Mouse (Mus musculus) C2C12 (cell line): ENCODE results near the gene Akirin1. TPM values are rescaled to one million over a fixed set of nuclear protein-coding genes. Genes with fewer than 3 reads are reported as not detected.

ENCODE experiments used
- H3K27me3 ChIP-seq: one replicate; pipeline ENCODE4 v1.6.1; 2011; ENCODE audit not compliant: control insufficient read depth, insufficient read depth, insufficient read length
- H3K36me3 ChIP-seq: one replicate; pipeline ENCODE4 v1.6.1; 2011; ENCODE audit not compliant: control insufficient read depth, insufficient read depth
- H3K4me3 ChIP-seq: one replicate; pipeline ENCODE4 v1.5.1; 2011; ENCODE audit warnings: mild to moderate bottlenecking, control low read depth; ENCODE audit not compliant: poor library complexity, insufficient read depth, severe bottlenecking
- H3K79me2 ChIP-seq: one replicate; pipeline ENCODE4 v1.6.1; 2011; ENCODE audit not compliant: control insufficient read depth, insufficient read depth
- H3K79me3 ChIP-seq: one replicate; pipeline ENCODE4 v1.6.1; 2011; ENCODE audit warnings: low read depth, control low read depth
- H3ac ChIP-seq: one replicate; pipeline ENCODE3; 2011; ENCODE audit warnings: low read depth; ENCODE audit not compliant: control insufficient read depth, insufficient read length
- CEBPB ChIP-seq: IDR thresholded peaks from one replicate; pipeline ENCODE4 v1.6.1; 2011; ENCODE audit warnings: low read depth, mild to moderate bottlenecking, control low read depth, moderate library complexity
- CTCF ChIP-seq: IDR thresholded peaks from one replicate; pipeline ENCODE4 v1.5.1; 2011; ENCODE audit not compliant: control insufficient read depth, insufficient read depth, insufficient read length
- FOSL1 ChIP-seq: IDR thresholded peaks from one replicate; pipeline ENCODE4 v1.8.0; 2011; ENCODE audit warnings: mild to moderate bottlenecking, low read length; ENCODE audit not compliant: poor library complexity, insufficient read depth, severe bottlenecking
- MAX ChIP-seq: IDR thresholded peaks from one replicate; pipeline ENCODE4 v1.6.1; 2011; ENCODE audit warnings: mild to moderate bottlenecking, control low read depth
- MYOD1 ChIP-seq: IDR thresholded peaks from one replicate; pipeline ENCODE4 v1.6.1; 2011; ENCODE audit warnings: low read depth; ENCODE audit not compliant: control insufficient read depth, insufficient read length
- MYOG ChIP-seq: IDR thresholded peaks from one replicate; pipeline ENCODE4 v1.6.1; 2011; ENCODE audit not compliant: control insufficient read depth, insufficient read length; ENCODE audit errors: extremely low read depth
- USF1 ChIP-seq: IDR thresholded peaks from one replicate; pipeline ENCODE4 v1.6.1; 2011; ENCODE audit warnings: low read depth, mild to moderate bottlenecking, control low read depth, moderate library complexity
- polyA plus RNA-seq: library from polyadenylated mRNA; unstranded; fragments of >200 nt; fragmentation: generic; extraction: Trizol; gene quantifications from one replicate; pipeline ENCODE4 v1.2.1, GENCODE M21; 2012; ENCODE audit warnings: missing spikeins

The Akirin1 gene
- polyA plus RNA-seq, 1 experiment, result 21.8 TPM

DNA sequence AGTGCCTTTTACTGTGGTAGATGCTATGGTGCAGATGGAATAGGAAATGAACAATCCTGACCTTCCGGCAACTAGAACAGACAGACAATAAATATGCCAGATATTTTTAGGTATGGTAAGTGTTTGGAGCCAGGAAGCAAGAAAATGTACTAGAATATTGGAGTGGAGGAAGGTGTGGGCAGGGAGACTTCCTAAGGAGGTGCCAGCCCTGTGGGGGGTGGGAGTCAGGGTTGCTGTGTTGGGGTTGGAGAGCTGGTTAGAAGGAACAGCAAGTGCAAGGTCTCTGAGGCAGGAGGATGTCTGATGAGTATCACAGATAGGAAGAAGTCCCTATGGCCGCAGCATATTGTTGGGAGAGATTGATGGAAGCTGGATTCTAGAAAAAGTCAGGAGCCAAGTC, 42.5 kb upstream of the Akirin1 start:
- no peak for TF ChIP-seq CTCF
- TF ChIP-seq MYOD1, result no peak
- no peak for TF ChIP-seq USF1
- no peak for TF ChIP-seq MAX
- TF ChIP-seq FOSL1, result no peak
- H3K4me3 ChIP-seq, result no peak overlapping the region

DNA sequence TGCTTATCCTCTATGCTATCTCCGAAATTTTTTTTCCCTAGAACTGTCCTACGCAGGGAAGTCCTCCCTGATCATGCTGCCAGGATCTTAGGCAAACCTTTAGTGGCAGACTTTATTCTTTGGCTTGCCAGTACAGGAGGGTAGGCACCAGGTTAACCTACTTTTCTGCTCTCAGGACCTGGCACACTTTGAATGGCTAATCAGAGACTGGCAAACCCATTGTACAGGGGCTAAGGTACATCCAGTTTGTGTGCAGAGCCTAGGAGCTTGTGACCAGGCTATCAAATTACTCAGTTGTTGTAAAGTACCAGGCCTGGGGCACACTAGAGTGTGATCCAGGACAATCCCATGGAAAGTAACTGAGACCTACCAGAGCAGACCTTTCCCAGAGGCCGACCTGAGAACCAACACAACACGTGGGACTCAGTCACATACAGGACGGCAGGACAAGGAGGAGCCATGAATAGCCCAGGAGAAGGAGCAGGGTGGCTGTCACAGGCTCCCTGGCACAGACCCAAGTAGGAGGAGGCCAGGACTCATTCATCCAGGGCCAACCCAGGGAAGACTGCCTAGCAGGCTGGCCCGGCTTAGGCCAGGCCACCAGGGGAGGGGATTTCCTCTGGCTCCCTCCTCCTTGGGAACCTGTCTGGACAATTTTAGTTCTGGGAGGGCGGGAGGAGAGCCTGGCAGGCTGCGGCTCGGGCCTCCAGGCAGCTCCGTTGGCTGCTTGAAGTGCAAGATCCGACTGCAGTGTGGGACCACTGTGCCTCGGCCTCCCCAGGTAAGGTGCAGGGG, 37.2 kb upstream of the Akirin1 start, which contains the start of gene Rhbdl2:
Gene Rhbdl2, plus strand, starts transcription at position 684 of the 795 bp plus-strand sequence.
- no peaks in the 10 kb centered on the region for H3K79me3 ChIP-seq
- H3K4me3 ChIP-seq, result no peak within 1 kb of the TSS
- H3K36me3 ChIP-seq, result no peaks in the 10 kb centered on the region
- H3ac ChIP-seq, result no peak within 1 kb of the TSS
- no peaks in the 10 kb centered on the region for H3K79me2 ChIP-seq
- no peak for TF ChIP-seq FOSL1
- TF ChIP-seq CEBPB, result no peak
- no peak for TF ChIP-seq CTCF
- TF ChIP-seq MYOG, result no peak
- TF ChIP-seq MYOD1, result no peak
- TF ChIP-seq USF1, result no peak
- no peak for TF ChIP-seq MAX
- H3K27me3 ChIP-seq, result no peaks in the 10 kb centered on the region

More for the DNA sequence above, 42.5 kb upstream of the Akirin1 start:
- Histone ChIP-seq H3K79me2 (no peaks in the 10 kb centered on the region), H3ac (no peak overlapping the region), H3K79me3 (no peaks in the 10 kb centered on the region), H3K27me3 (no peaks in the 10 kb centered on the region), H3K36me3 (no peaks in the 10 kb centered on the region)

DNA sequence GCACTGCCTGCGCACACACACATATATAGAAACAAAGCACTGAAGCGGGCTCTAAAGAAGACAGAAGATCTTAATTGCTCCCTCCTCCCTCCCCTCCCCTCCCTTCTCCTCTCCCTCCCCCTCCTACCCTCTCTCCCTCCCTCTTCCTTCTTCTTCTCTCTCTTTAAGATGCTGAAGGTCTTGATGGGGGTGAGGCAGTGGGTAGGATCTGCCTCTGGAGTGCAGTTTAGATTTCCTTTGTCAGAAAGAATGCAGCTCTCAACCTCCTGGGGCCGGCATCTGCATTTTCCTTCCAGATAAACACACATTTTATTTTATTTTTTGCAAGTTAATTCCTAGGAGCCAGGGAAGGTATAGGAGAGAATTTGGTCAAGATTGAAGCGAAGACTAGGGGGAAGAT, 18.1 kb upstream of the Akirin1 start:
- H3K36me3 ChIP-seq, result no peaks in the 10 kb centered on the region
- H3K27me3 ChIP-seq, result no peaks in the 10 kb centered on the region
- H3K79me2 ChIP-seq, result no peaks in the 10 kb centered on the region
- H3ac ChIP-seq, result no peak overlapping the region
- no peak for TF ChIP-seq FOSL1
- TF ChIP-seq MYOD1, result no peak
- no peak for TF ChIP-seq MYOG
- TF ChIP-seq CEBPB, result no peak
- no peak for TF ChIP-seq CTCF
- no peak for TF ChIP-seq USF1
- no peak for TF ChIP-seq MAX
- no peak overlapping the region for H3K4me3 ChIP-seq
- H3K79me3 ChIP-seq, result no peaks in the 10 kb centered on the region

DNA sequence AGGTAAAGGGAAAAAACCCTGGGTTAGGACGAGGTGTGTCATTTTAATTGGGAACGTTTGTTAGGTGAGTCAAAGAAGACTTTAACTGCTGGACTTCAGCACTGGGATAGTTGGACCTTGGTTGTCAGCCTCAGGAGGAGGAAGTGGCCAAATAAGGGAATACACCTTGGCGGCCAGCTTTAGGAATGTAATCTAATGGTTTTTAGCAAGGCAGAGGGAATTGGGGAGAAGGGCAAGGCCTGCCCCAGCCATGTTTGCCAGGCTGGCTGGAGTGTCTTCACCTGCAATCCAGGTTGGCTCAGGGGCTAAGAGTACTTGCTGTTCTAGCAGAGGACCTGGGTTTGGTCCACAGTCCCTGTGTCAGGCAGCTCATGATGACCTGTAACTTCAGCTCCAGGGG, 17.7 kb upstream of the Akirin1 start:
- H3K36me3 ChIP-seq, result no peaks in the 10 kb centered on the region
- H3K27me3 ChIP-seq, result no peaks in the 10 kb centered on the region
- H3K4me3 ChIP-seq, result no peak overlapping the region
- no peak for TF ChIP-seq FOSL1
- TF ChIP-seq USF1, result no peak
- no peak for TF ChIP-seq CEBPB
- no peak for TF ChIP-seq MYOD1
- TF ChIP-seq CTCF, result no peak
- TF ChIP-seq MAX, result no peak
- TF ChIP-seq MYOG, result no peak
- H3K79me2 ChIP-seq, result no peaks in the 10 kb centered on the region
- no peak overlapping the region for H3ac ChIP-seq
- H3K79me3 ChIP-seq, result no peaks in the 10 kb centered on the region

DNA sequence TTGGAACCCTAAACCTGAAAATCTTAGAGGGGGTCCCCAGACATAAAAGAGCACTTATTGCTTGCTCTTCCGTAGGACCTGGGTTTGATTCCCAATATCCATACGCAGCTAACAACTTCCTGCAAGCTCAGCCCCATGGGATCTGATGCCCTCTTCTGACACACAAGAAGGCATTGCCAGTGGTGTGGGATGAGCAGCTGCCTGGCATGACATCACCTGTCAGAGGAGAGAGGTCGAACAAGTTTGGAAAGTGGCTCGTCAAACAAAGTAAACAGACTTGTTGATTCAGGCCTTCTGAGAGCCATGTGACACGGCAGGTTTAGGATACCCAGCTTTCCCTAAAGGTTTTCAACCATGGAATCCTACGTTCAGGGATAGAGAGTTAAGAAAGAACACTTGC, 14.9 kb upstream of the Akirin1 start:
- no peaks in the 10 kb centered on the region for H3K79me3 ChIP-seq
- H3K27me3 ChIP-seq, result no peaks in the 10 kb centered on the region
- H3K4me3 ChIP-seq, result no peak overlapping the region
- H3K79me2 ChIP-seq, result no peaks in the 10 kb centered on the region
- no peak for TF ChIP-seq MAX
- no peak overlapping the region for H3ac ChIP-seq
- no peaks in the 10 kb centered on the region for H3K36me3 ChIP-seq

DNA sequence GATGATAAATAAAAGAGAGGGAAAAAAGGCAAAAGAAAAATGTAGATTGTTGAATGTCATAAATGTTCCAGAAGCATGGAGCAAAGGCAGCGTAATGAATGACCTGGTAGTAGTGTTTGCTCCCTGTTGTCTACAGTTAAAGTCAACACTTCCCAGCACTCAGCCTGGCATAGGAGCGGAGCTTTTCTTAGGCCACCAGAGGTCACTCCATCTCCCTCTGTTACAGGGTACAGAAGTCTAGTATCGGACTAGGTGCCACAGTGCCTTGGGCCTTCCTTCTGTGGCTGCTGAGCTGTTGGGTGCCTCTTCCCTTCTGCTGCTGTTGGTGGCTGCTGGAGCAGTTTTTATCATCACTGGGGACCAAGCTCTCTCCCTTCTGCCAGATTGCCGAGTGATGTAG, 8.2 kb upstream of the Akirin1 start:
- TF ChIP-seq USF1 (no peak), CTCF (peak; percentile 20), CEBPB (no peak)
- Histone ChIP-seq H3K36me3 (no peaks in the 10 kb centered on the region), H3ac (no peak overlapping the region), H3K27me3 (no peaks in the 10 kb centered on the region), H3K79me3 (no peaks in the 10 kb centered on the region), H3K4me3 (no peak overlapping the region), H3K79me2 (no peaks in the 10 kb centered on the region)
